Mouse (Mus musculus) heart, embryonic 13.5 days (tissue): Measurements from ENCODE around the gene Pak7. TPM values are rescaled to one million over a fixed set of nuclear protein-coding genes. Genes with fewer than 3 reads are reported as not detected.
"Not testable (repeated sequence)": the region's sequence is repeated elsewhere in the genome, so short reads cannot be mapped to it uniquely, and the experiment has no call there.

ENCODE experiments used
- ATAC-seq: fragments of 200-750 bp; cut with Nextera tagmentation; 2 replicates; pipeline ENCODE4 v1.8.0; 2017; ENCODE audit warnings: moderate TSS enrichment; ENCODE audit not compliant: insufficient number of reproducible peaks, low FRiP score, low TSS enrichment; ENCODE audit errors: extremely low read depth
- H3K27ac ChIP-seq: fragments of 300-500 bp; sonication (generic); replicated peaks from 2 replicates; pipeline ENCODE4 v1.5.1; 2015; ENCODE audit warnings: moderate library complexity, mild to moderate bottlenecking, inconsistent platforms
- H3K27me3 ChIP-seq: fragments of 300-500 bp; sonication (generic); replicated peaks from 2 replicates; pipeline ENCODE4 v1.6.1; 2015; ENCODE audit warnings: mild to moderate bottlenecking, inconsistent platforms
- H3K36me3 ChIP-seq: fragments of 300-500 bp; sonication (generic); 2 replicates; pipeline ENCODE4 v1.6.1; 2015; ENCODE audit warnings: mild to moderate bottlenecking, inconsistent platforms
- H3K4me1 ChIP-seq: fragments of 300-500 bp; sonication (generic); 2 replicates; pipeline ENCODE4 v1.6.1; 2015; ENCODE audit warnings: inconsistent platforms
- H3K4me2 ChIP-seq: fragments of 300-500 bp; sonication (generic); 2 replicates; pipeline ENCODE4 v1.6.1; 2015; ENCODE audit warnings: inconsistent platforms, mild to moderate bottlenecking, moderate library complexity
- H3K4me3 ChIP-seq: fragments of 300-500 bp; sonication (generic); 2 replicates; pipeline ENCODE4 v1.5.1; 2015; ENCODE audit warnings: moderate library complexity, mild to moderate bottlenecking, inconsistent platforms
- H3K9ac ChIP-seq: fragments of 300-500 bp; sonication (generic); 2 replicates; pipeline ENCODE4 v1.6.1; 2015; ENCODE audit warnings: inconsistent platforms, mild to moderate bottlenecking, moderate library complexity
- H3K9me3 ChIP-seq: fragments of 300-500 bp; sonication (generic); 2 replicates; pipeline ENCODE4 v1.6.1; 2016; ENCODE audit warnings: inconsistent platforms
- WGBS: fragments of 180-500 bp; shearing (Covaris S2); methylation state at CpG from one replicate; pipeline ENCODE4 v1.1.7; 2015; ENCODE audit warnings: mixed read lengths; 5-methylcytosine and 5-hydroxymethylcytosine counted together
- polyA plus RNA-seq: library from polyadenylated mRNA; unstranded; fragments of >200 nt; fragmentation: Nextera tagmentation; extraction: Ambion mirVana; gene quantifications from 2 replicates; pipeline ENCODE4 v1.2.1, GENCODE M21; 2015

The Pak7 gene
- 0.45 and 0.57 TPM in 2 replicates for polyA plus RNA-seq

- no peak within 1 kb of the TSS for H3K27ac ChIP-seq
- 1% methylated on average over 39 of the region's 39 CpGs for WGBS
Observed at GRCm38 (mm10) chr2:136387181-136388131, at the start of gene Pak7. TSS of gene Pak7 (minus strand) at chr2:136387967.

GRCm38 (mm10) chr2:136425561-136425960, 37.8 kb upstream of the Pak7 start:
- WGBS = 69% methylated on average over 6 of the region's 6 CpGs
- Histone ChIP-seq H3K4me2 (no peak overlapping the region), H3K27me3 (no peaks in the 10 kb centered on the region), H3K9me3 (no peaks in the 10 kb centered on the region), H3K9ac (no peak overlapping the region), H3K4me3 (no peak overlapping the region), H3K4me1 (no peaks in the 10 kb centered on the region), H3K27ac (no peak overlapping the region), H3K36me3 (no peaks in the 10 kb centered on the region)
- ATAC-seq = no peak

More at GRCm38 (mm10) chr2:136387181-136388131, at the start of gene Pak7:
- H3K4me1 ChIP-seq = peaks cover 15% of the 10 kb centered on the region
- ATAC-seq = peak; percentile 75; the same call in 1 of the 2 replicates
- peak within 1 kb of the TSS; percentile 57 for H3K4me3 ChIP-seq
- H3K9me3 ChIP-seq = no peaks in the 10 kb centered on the region
- H3K36me3 ChIP-seq = no peaks in the 10 kb centered on the region
- peak within 1 kb of the TSS; percentile 70 for H3K9ac ChIP-seq
- H3K4me2 ChIP-seq = peak within 1 kb of the TSS; percentile 77
- peaks cover 19% of the 10 kb centered on the region for H3K27me3 ChIP-seq

- ATAC-seq = no peak
- no peaks in the 10 kb centered on the region for H3K9me3 ChIP-seq
- 64% methylated on average over 1 of the region's 1 CpGs for WGBS
- H3K36me3 ChIP-seq = no peaks in the 10 kb centered on the region
- H3K27me3 ChIP-seq = no peaks in the 10 kb centered on the region
- no peak overlapping the region for H3K4me3 ChIP-seq
- no peak overlapping the region for H3K4me2 ChIP-seq
- H3K27ac ChIP-seq = no peak overlapping the region
- H3K9ac ChIP-seq = no peak overlapping the region
- no peaks in the 10 kb centered on the region for H3K4me1 ChIP-seq
Observed at GRCm38 (mm10) chr2:136419543-136419942, 31.8 kb upstream of the Pak7 start.

GRCm38 (mm10) chr2:136416381-136416780, 28.6 kb upstream of the Pak7 start:
- Histone ChIP-seq H3K27ac (no peak overlapping the region), H3K9ac (no peak overlapping the region), H3K27me3 (no peaks in the 10 kb centered on the region), H3K4me1 (no peaks in the 10 kb centered on the region), H3K4me2 (no peak overlapping the region), H3K36me3 (no peaks in the 10 kb centered on the region), H3K9me3 (no peaks in the 10 kb centered on the region), H3K4me3 (no peak overlapping the region)
- ATAC-seq = no peak

GRCm38 (mm10) chr2:136402587-136402986, 14.8 kb upstream of the Pak7 start:
- Histone ChIP-seq H3K36me3 (no peaks in the 10 kb centered on the region), H3K27ac (no peak overlapping the region), H3K9me3 (no peaks in the 10 kb centered on the region), H3K4me3 (no peak overlapping the region), H3K9ac (no peak overlapping the region), H3K4me2 (no peak overlapping the region), H3K27me3 (no peaks in the 10 kb centered on the region), H3K4me1 (no peaks in the 10 kb centered on the region)
- WGBS = 77% methylated on average over 4 of the region's 4 CpGs
- no peak for ATAC-seq

- H3K36me3 ChIP-seq = no peaks in the 10 kb centered on the region
- no peak overlapping the region for H3K9ac ChIP-seq
- no peaks in the 10 kb centered on the region for H3K4me1 ChIP-seq
- WGBS = 52% methylated on average over 3 of the region's 3 CpGs
- H3K27ac ChIP-seq = no peak overlapping the region
- H3K27me3 ChIP-seq = no peaks in the 10 kb centered on the region
- H3K4me3 ChIP-seq = no peak overlapping the region
- no peaks in the 10 kb centered on the region for H3K9me3 ChIP-seq
- ATAC-seq = no peak
- H3K4me2 ChIP-seq = no peak overlapping the region
Observed at GRCm38 (mm10) chr2:136375318-136375717, 12.4 kb downstream of the Pak7 start.

GRCm38 (mm10) chr2:136372361-136372760, 15.4 kb downstream of the Pak7 start:
- Histone ChIP-seq H3K4me3 (no peak overlapping the region), H3K9me3 (no peaks in the 10 kb centered on the region), H3K4me1 (no peaks in the 10 kb centered on the region), H3K9ac (no peak overlapping the region), H3K36me3 (no peaks in the 10 kb centered on the region), H3K27me3 (no peaks in the 10 kb centered on the region), H3K4me2 (no peak overlapping the region), H3K27ac (no peak overlapping the region)
- WGBS = 67% methylated on average over 1 of the region's 1 CpGs
- ATAC-seq = no peak

- ATAC-seq = no peak
- Histone ChIP-seq H3K4me2 (no peak overlapping the region), H3K9me3 (no peaks in the 10 kb centered on the region), H3K27me3 (no peaks in the 10 kb centered on the region), H3K9ac (no peak overlapping the region), H3K4me1 (0 out of 2 replicates have a peak, but pooled peaks cover 2% of the 10 kb centered on the region), H3K36me3 (no peaks in the 10 kb centered on the region), H3K27ac (no peak overlapping the region), H3K4me3 (no peak overlapping the region)
- WGBS = 57% methylated on average over 2 of the region's 2 CpGs
Observed at GRCm38 (mm10) chr2:136351393-136352096, 36.2 kb downstream of the Pak7 start.

- WGBS = 37% methylated on average over 3 of the region's 3 CpGs
Observed at GRCm38 (mm10) chr2:136350459-136350858, 37.3 kb downstream of the Pak7 start.

GRCm38 (mm10) chr2:136349671-136350275, 38.0 kb downstream of the Pak7 start:
- Histone ChIP-seq H3K27ac (no peak overlapping the region), H3K27me3 (no peaks in the 10 kb centered on the region), H3K36me3 (no peaks in the 10 kb centered on the region), H3K9me3 (no peaks in the 10 kb centered on the region), H3K4me3 (no peak overlapping the region), H3K4me2 (no peak overlapping the region), H3K4me1 (0 out of 2 replicates have a peak, but pooled peaks cover 2% of the 10 kb centered on the region), H3K9ac (no peak overlapping the region)
- 62% methylated on average over 8 of the region's 8 CpGs for WGBS
- no peak for ATAC-seq

More at GRCm38 (mm10) chr2:136350459-136350858, 37.3 kb downstream of the Pak7 start:
- Histone ChIP-seq H3K9me3 (no peaks in the 10 kb centered on the region), H3K4me3 (no peak overlapping the region), H3K9ac (no peak overlapping the region), H3K27ac (no peak overlapping the region), H3K36me3 (no peaks in the 10 kb centered on the region), H3K27me3 (no peaks in the 10 kb centered on the region), H3K4me1 (0 out of 2 replicates have a peak, but pooled peaks cover 2% of the 10 kb centered on the region), H3K4me2 (no peak overlapping the region)
- no peak for ATAC-seq

- 75% methylated on average over 4 of the region's 4 CpGs for WGBS
- not testable (repeated sequence) for ATAC-seq, H3K27ac ChIP-seq
Observed at GRCm38 (mm10) chr2:136344240-136344780, 43.5 kb downstream of the Pak7 start.

More at GRCm38 (mm10) chr2:136344240-136344780, 43.5 kb downstream of the Pak7 start:
- H3K9ac ChIP-seq, H3K4me1 ChIP-seq, H3K9me3 ChIP-seq, H3K27me3 ChIP-seq, H3K4me3 ChIP-seq, H3K4me2 ChIP-seq, H3K36me3 ChIP-seq: not testable (repeated sequence)
